Mouse (Mus musculus) CH12.LX (cell line): ENCODE results near the gene Hlx. TPM values are rescaled to one million over a fixed set of nuclear protein-coding genes. Genes with fewer than 3 reads are reported as not detected.

Source experiments
- DNase-seq: peaks from one replicate; pipeline ENCODE4 v3.0.0-alpha.2; 2013; ENCODE audit errors: extremely low read depth
- H3K27ac ChIP-seq: 2 replicates; pipeline ENCODE4 v1.5.1; 2012; ENCODE audit warnings: low read depth, mild to moderate bottlenecking, control low read depth, moderate library complexity; ENCODE audit not compliant: insufficient read depth
- H3K27me3 ChIP-seq: replicated peaks from 2 replicates; pipeline ENCODE3; 2012; ENCODE audit warnings: inconsistent platforms
- H3K36me3 ChIP-seq, 2 experiments: replicated peaks in 1 of 2; 2 replicates each; pipeline versions ENCODE3 to v1.6.1; 2012; ENCODE audit warnings: inconsistent platforms in 1 of 2, low read length in 1 of 2, mild to moderate bottlenecking in 1 of 2, mixed read lengths in 1 of 2, moderate library complexity in 1 of 2; ENCODE audit not compliant: control insufficient read depth in 1 of 2, insufficient read depth in 1 of 2
- H3K4me1 ChIP-seq, 2 experiments: 2 replicates each; pipeline ENCODE4 v1.6.1; 2012; ENCODE audit warnings: inconsistent platforms in 1 of 2, moderate library complexity in 1 of 2; ENCODE audit not compliant: insufficient read depth in 2 of 2, control insufficient read depth in 1 of 2
- H3K4me2 ChIP-seq: 2 replicates; pipeline ENCODE4 v1.6.1; 2012; ENCODE audit warnings: low read depth, mild to moderate bottlenecking, control low read depth; ENCODE audit not compliant: poor library complexity, insufficient read depth, severe bottlenecking
- H3K4me3 ChIP-seq, 3 experiments: fragments of 150-350 bp in 1 of 3; sonication (generic) in 1 of 3; replicated peaks in 1 of 3; 2 replicates each; pipeline versions ENCODE3 to v1.5.1; 2011 to 2012; ENCODE audit warnings: low read depth in 2 of 3, low read length in 2 of 3, mild to moderate bottlenecking in 2 of 3, moderate library complexity in 2 of 3, control low read depth in 1 of 3, improper control_type of control experiment in 1 of 3, inconsistent platforms in 1 of 3, mixed read lengths in 1 of 3; ENCODE audit not compliant: poor library complexity in 1 of 3
- H3K79me2 ChIP-seq: replicated peaks from 2 replicates; pipeline ENCODE4 v1.6.1; 2012; ENCODE audit warnings: mild to moderate bottlenecking, moderate library complexity; ENCODE audit not compliant: control insufficient read depth, poor library complexity, insufficient read depth, severe bottlenecking; ENCODE audit errors: extremely low read depth
- H3K9ac ChIP-seq: 2 replicates; pipeline ENCODE4 v1.6.1; 2012; ENCODE audit warnings: low read depth, mild to moderate bottlenecking, control low read depth, moderate library complexity; ENCODE audit not compliant: insufficient read depth
- H3K9me3 ChIP-seq: replicated peaks from 2 replicates; pipeline ENCODE3; 2012; ENCODE audit warnings: low read length, inconsistent platforms, mixed read lengths
- BHLHE40 ChIP-seq: IDR thresholded peaks from 2 replicates; pipeline ENCODE4 v1.6.1; 2011; ENCODE audit warnings: mild to moderate bottlenecking, low read depth, low read length, improper control_type of control experiment
- CTCF ChIP-seq, 2 experiments: IDR thresholded peaks in 1 of 2; conservative IDR thresholded peaks in 1 of 2; 2 replicates each; pipeline ENCODE4 v1.5.1; 2011 to 2012; ENCODE audit warnings: low read depth in 2 of 2, low read length in 2 of 2, improper control_type of control experiment in 1 of 2, inconsistent platforms in 1 of 2, mild to moderate bottlenecking in 1 of 2, moderate library complexity in 1 of 2
- E2F4 ChIP-seq: IDR thresholded peaks from 2 replicates; pipeline ENCODE4 v1.6.1; 2011; ENCODE audit warnings: low read depth, low read length, improper control_type of control experiment; ENCODE audit not compliant: insufficient replicate concordance
- ELF1 ChIP-seq: IDR thresholded peaks from 2 replicates; pipeline ENCODE4 v1.6.1; 2014; ENCODE audit warnings: low read depth, mild to moderate bottlenecking, inconsistent platforms, low read length, improper control_type of control experiment
- ETS1 ChIP-seq: conservative IDR thresholded peaks from 2 replicates; pipeline ENCODE4 v1.6.1; 2012; ENCODE audit warnings: low read depth, mild to moderate bottlenecking, inconsistent platforms, low read length, improper control_type of control experiment, moderate library complexity
- IRF4 ChIP-seq: IDR thresholded peaks from 2 replicates; pipeline ENCODE4 v1.6.1; 2014; ENCODE audit warnings: low read depth, mild to moderate bottlenecking, inconsistent platforms, low read length, improper control_type of control experiment
- JUN ChIP-seq: IDR thresholded peaks from 2 replicates; pipeline ENCODE4 v1.6.1; 2011; ENCODE audit warnings: low read depth, mild to moderate bottlenecking, low read length, improper control_type of control experiment, moderate library complexity; ENCODE audit not compliant: insufficient read depth
- MAFK ChIP-seq: IDR thresholded peaks from 2 replicates; pipeline ENCODE4 v1.6.1; 2011; ENCODE audit warnings: low read length, improper control_type of control experiment; ENCODE audit not compliant: insufficient replicate concordance
- MAX ChIP-seq: IDR thresholded peaks from 2 replicates; pipeline ENCODE4 v1.6.1; 2011; ENCODE audit warnings: low read length, improper control_type of control experiment
- NELFE ChIP-seq: IDR thresholded peaks from 2 replicates; pipeline ENCODE4 v1.6.1; 2011; ENCODE audit warnings: low read depth, low read length, improper control_type of control experiment
- PAX5 ChIP-seq: IDR thresholded peaks from 2 replicates; pipeline ENCODE4 v1.6.1; 2012; ENCODE audit warnings: low read length, inconsistent platforms, mixed read lengths
- POLR2A ChIP-seq: IDR thresholded peaks from 2 replicates; pipeline ENCODE4 v1.6.1; 2011; ENCODE audit warnings: low read depth, mild to moderate bottlenecking, improper control_type of control experiment, low read length
- RAD21 ChIP-seq: IDR thresholded peaks from 2 replicates; pipeline ENCODE4 v1.6.1; 2011; ENCODE audit warnings: low read depth, mild to moderate bottlenecking, low read length, improper control_type of control experiment, moderate library complexity
- RCOR1 ChIP-seq: conservative IDR thresholded peaks from 2 replicates; pipeline ENCODE4 v1.6.1; 2012; ENCODE audit warnings: low read depth, mild to moderate bottlenecking, inconsistent platforms, low read length, improper control_type of control experiment
- SIN3A ChIP-seq: IDR thresholded peaks from 2 replicates; pipeline ENCODE4 v1.6.1; 2012; ENCODE audit warnings: low read length, improper control_type of control experiment, inconsistent platforms
- TCF12 ChIP-seq: IDR thresholded peaks from 2 replicates; pipeline ENCODE4 v1.6.1; 2014; ENCODE audit warnings: low read depth, mild to moderate bottlenecking, inconsistent platforms, low read length, improper control_type of control experiment
- UBTF ChIP-seq: IDR thresholded peaks from 2 replicates; pipeline ENCODE4 v1.6.1; 2012; ENCODE audit warnings: low read depth, mild to moderate bottlenecking, inconsistent platforms, low read length, improper control_type of control experiment, moderate library complexity
- ZC3H11A ChIP-seq: IDR thresholded peaks from 2 replicates; pipeline ENCODE4 v1.6.1; 2012; ENCODE audit warnings: low read depth, mild to moderate bottlenecking, inconsistent platforms, low read length, improper control_type of control experiment
- ZNF384 ChIP-seq: IDR thresholded peaks from 2 replicates; pipeline ENCODE4 v1.6.1; 2012; ENCODE audit warnings: low read depth, low read length, improper control_type of control experiment, inconsistent platforms
- dilution Hi-C: fragments of 300-500 bp; cut with MboI; formaldehyde crosslinking; loops from 2 replicates; pipeline ENCODE4 v1.14.3; 2020; ENCODE audit warnings: low sequenced_read_pairs; ENCODE audit not compliant: extremely low pct_unique_long_range_greater_than_20kb, extremely low pct_ligation_motif_present
- in situ Hi-C: fragments of 300-500 bp; cut with MboI; formaldehyde crosslinking; loops from 3 replicates; pipeline ENCODE4 v1.14.3; 2019; ENCODE audit warnings: low sequenced_read_pairs, low pct_ligation_motif_present, low pct_unique_long_range_greater_than_20kb, mixed read lengths
- polyA plus RNA-seq: library from polyadenylated mRNA; unstranded; fragments of >175 nt; gene quantifications from 2 replicates; pipeline ENCODE4 v1.2.1, GENCODE M21; 2012; ENCODE audit warnings: low read depth; ENCODE audit not compliant: insufficient read length
- total RNA-seq, 2 experiments: library from RNA; depleted of rRNA; stranded (reverse); fragments of 300-350 nt in 1 of 2; fragments of >200 nt in 1 of 2; gene quantifications; 2 replicates each; pipeline ENCODE4 v1.2.3; 2012 to 2014

Hlx gene
- total and polyA plus RNA-seq, 3 experiments: 0.34 to 1.1 (median 0.64) TPM

DNA sequence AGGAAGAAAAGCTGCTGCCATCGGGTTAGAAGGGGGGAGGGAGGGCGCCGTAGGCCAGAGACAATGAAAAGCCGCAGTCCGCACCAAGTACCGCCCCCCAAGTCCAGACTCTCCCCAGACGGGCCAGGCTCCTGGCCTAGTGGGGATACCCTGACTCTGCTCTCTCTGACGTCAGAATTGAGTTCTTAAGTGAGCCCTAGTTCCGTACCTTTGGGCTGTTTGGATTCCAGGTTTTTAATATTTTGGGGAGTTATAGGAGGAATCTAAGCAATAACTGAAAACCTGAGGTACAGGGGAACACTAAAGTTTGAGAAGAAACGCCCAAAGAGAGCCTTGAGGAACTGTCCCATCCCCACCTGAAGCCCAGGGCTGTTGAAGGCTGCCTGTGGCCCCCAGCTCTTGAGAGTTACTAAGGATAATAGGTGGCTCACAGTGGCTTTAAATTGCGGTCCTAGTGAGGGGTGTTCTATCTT lies 7.1 kb downstream of the Hlx start (continued):
- TF ChIP-seq ELF1 (no peak), TCF12 (no peak), E2F4 (no peak)

DNA sequence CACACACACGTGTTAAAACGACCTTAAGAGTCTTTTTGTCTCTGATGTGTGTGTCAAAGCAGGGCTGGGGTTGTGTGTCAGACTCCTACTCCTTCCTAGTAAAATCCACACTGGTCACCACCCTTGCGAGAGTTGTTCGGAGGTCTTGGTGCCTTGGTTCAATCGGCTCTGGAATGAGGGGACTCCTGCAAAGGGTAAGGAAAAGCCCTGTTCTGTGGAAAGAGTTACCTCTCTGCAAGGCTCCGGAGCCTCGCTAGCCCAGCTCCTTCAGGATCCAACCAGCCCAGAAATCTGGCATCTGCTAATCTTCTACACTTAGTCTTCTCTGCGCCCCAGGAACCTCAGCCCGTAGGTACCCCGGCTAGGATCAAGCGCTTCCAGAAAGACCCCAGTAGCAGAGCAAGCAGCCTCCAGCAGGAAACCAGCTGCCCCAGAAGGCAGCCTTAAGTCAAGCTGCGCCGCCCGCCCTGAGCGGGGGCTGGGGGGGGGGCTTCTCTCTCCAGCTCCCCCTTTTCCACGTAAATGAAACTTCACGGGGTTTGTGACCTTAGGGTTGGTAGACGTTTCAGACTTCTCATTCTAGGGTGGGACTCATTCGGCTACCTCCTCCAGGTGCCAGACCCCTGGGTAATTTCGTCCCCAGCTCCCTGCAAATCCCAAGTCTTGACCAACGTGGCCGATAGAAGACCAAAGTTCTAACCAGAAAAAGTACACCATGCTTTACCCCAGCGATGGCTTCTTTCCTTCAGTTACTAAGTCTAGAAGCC lies 7.7 kb downstream of the Hlx start:
- in situ Hi-C loops: no loop called here

DNA sequence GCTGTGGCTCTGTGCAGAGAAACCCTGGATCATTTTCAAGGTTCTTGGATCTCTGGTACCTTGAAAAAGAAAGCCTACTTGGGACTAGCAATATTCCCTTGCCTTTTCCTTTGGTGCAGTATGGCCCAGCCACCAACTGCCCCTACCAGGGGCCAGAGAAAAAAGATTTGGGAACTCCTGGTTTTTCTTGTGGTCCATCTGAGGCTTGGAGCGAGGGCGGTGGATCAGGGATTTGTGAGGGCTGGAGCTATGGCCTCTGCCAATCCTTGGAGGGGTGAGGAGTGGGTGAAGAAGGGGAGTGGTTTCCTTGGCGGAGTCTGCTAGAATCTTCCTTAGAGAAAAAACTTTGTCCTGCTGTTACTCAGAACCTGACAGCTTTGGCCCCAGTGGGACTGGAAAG lies 8.5 kb downstream of the Hlx start:
- in situ Hi-C loops: no loop called here
- no peak overlapping the region for H3K27ac ChIP-seq
- dilution Hi-C loops: no loop called here

More for the DNA sequence above, 7.7 kb downstream of the Hlx start:
- no peak overlapping the region for H3K27ac ChIP-seq
- H3K36me3 ChIP-seq: peaks cover 0 to 17% of the 10 kb centered on the region in 2 experiments
- peaks cover 0 to 15% of the 10 kb centered on the region in 2 experiments; a peak in 1 of 4 replicates for H3K4me1 ChIP-seq
- H3K4me3 ChIP-seq: no peak overlapping the region
- H3K9ac ChIP-seq: no peak overlapping the region
- H3K27me3 ChIP-seq: no peaks in the 10 kb centered on the region
- no peak for DNase-seq
- H3K79me2 ChIP-seq: no peaks in the 10 kb centered on the region
- H3K9me3 ChIP-seq: no peaks in the 10 kb centered on the region
- TF ChIP-seq IRF4: no peak
- no peak for TF ChIP-seq UBTF
- TF ChIP-seq ZC3H11A: no peak
- no peak overlapping the region for H3K4me2 ChIP-seq
- dilution Hi-C loops: no loop called here

More for the DNA sequence above, 8.5 kb downstream of the Hlx start:
- no peak overlapping the region for H3K4me3 ChIP-seq
- no peak for DNase-seq
- H3K79me2 ChIP-seq: no peaks in the 10 kb centered on the region
- TF ChIP-seq ZC3H11A (no peak), ETS1 (no peak), NELFE (no peak), SIN3A (no peak), POLR2A (no peak), RAD21 (no peak), BHLHE40 (no peak), CTCF (conservative IDR thresholded peaks at IDR 0.05 in 1 of 2, IDR thresholded peaks at IDR 0.05 in 1 of 2; ENCODE audit: low read depth in 2 of 2, low read length in 2 of 2) (no peak), MAFK (no peak), ZNF384 (no peak), MAX (no peak), PAX5 (no peak), RCOR1 (no peak), JUN (no peak)
- TF ChIP-seq, all 38 proteins: peak for 0
- peaks cover 0 to 15% of the 10 kb centered on the region in 2 experiments for H3K36me3 ChIP-seq
- H3K4me1 ChIP-seq: peaks cover 0 to 7% of the 10 kb centered on the region in 2 experiments; a peak in 1 of 4 replicates
- H3K9me3 ChIP-seq: no peaks in the 10 kb centered on the region
- H3K4me2 ChIP-seq: no peak overlapping the region
- H3K27me3 ChIP-seq: no peaks in the 10 kb centered on the region
- no peak overlapping the region for H3K9ac ChIP-seq
